Mouse (Mus musculus): ENCODE measurements around the gene Tmod2. TPM values are rescaled to one million over a fixed set of nuclear protein-coding genes. Genes with fewer than 3 reads are reported as not detected.

Tmod2 gene
- total RNA-seq, 2 experiments from 2014 or later: 453 to 459 TPM

Other genes starting within 250 kb of the Tmod2 start
- 100 to 1,000 TPM; 108 to 111 TPM for gene Mapk6, start 201.3 kb downstream of the Tmod2 start, total RNA-seq (2021)
- gene Leo1, start 169.8 kb downstream of the Tmod2 start, total RNA-seq (2021): 10 to 100 TPM; 36.9 to 38.3 TPM
- gene Tmod3, start 51.7 kb downstream of the Tmod2 start, total RNA-seq (2021): 10 to 100 TPM; 85.0 to 96.1 TPM
- 10 to 100 TPM; 24.4 to 26.5 TPM for gene Lysmd2, start 14.4 kb upstream of the Tmod2 start, total RNA-seq (2021)
- 100 to 1,000 TPM; 183 to 193 TPM for gene Scg3, start 72.7 kb upstream of the Tmod2 start, total RNA-seq (2021)
- gene Bmp5, start 164.0 kb upstream of the Tmod2 start, total RNA-seq (2021): 1 to 10 TPM; 2.1 to 2.5 TPM

Measured in left cerebral cortex, postnatal 4 days (tissue).